Mouse (Mus musculus) liver, embryonic 14.5 days (tissue): ENCODE measurements around the gene Tube1. TPM values are rescaled to one million over a fixed set of nuclear protein-coding genes. Genes with fewer than 3 reads are reported as not detected.

Source experiments
- ATAC-seq: fragments of 200-750 bp; cut with Nextera tagmentation; 2 replicates; pipeline ENCODE4 v1.8.0; 2017; ENCODE audit warnings: moderate number of reproducible peaks, mild to moderate bottlenecking, moderate library complexity; ENCODE audit not compliant: insufficient read depth
- DNase-seq, 3 experiments: peaks; one replicate each; pipeline ENCODE4 v3.0.0-alpha.2; 2012 to 2013; ENCODE audit warnings: low read depth in 3 of 3, low spot score in 3 of 3
- H3K27ac ChIP-seq: fragments of 300-500 bp; sonication (generic); 2 replicates; pipeline ENCODE4 v1.5.1; 2014; ENCODE audit warnings: moderate library complexity, mild to moderate bottlenecking, control low read depth, inconsistent platforms
- H3K27me3 ChIP-seq: fragments of 300-500 bp; sonication (generic); 2 replicates; pipeline ENCODE4 v1.6.1; 2014; ENCODE audit warnings: mild to moderate bottlenecking, low read length, moderate library complexity; ENCODE audit not compliant: control insufficient read depth, insufficient read depth
- H3K36me3 ChIP-seq: fragments of 300-500 bp; sonication (generic); replicated peaks from 2 replicates; pipeline ENCODE4 v1.6.1; 2014; ENCODE audit warnings: low read depth; ENCODE audit not compliant: control insufficient read depth, insufficient read depth
- H3K4me1 ChIP-seq, 2 experiments: fragments of 200-500 bp in 1 of 2; fragments of 300-500 bp in 1 of 2; sonication (generic) in 1 of 2; replicated peaks; 2 replicates each; pipeline ENCODE4 v1.6.1; 2012 to 2014; ENCODE audit warnings: antibody characterized with exemption in 1 of 2, inconsistent platforms in 1 of 2, low read length in 1 of 2; ENCODE audit not compliant: control insufficient read depth in 2 of 2, insufficient read depth in 2 of 2
- H3K4me2 ChIP-seq: fragments of 300-500 bp; sonication (generic); 2 replicates; pipeline ENCODE4 v1.6.1; 2014; ENCODE audit warnings: low read depth, mild to moderate bottlenecking, control low read depth, moderate library complexity
- H3K4me3 ChIP-seq, 2 experiments: fragments of 200-500 bp in 1 of 2; fragments of 300-500 bp in 1 of 2; sonication (generic) in 1 of 2; 2 replicates each; pipeline ENCODE4 v1.5.1; 2012 to 2014; ENCODE audit warnings: low read depth in 2 of 2, low read length in 2 of 2, mild to moderate bottlenecking in 2 of 2, control low read depth in 1 of 2, inconsistent platforms in 1 of 2, moderate library complexity in 1 of 2; ENCODE audit not compliant: insufficient read depth in 1 of 2
- H3K9ac ChIP-seq: fragments of 300-500 bp; sonication (generic); replicated peaks from 2 replicates; pipeline ENCODE4 v1.6.1; 2014; ENCODE audit warnings: mild to moderate bottlenecking, control low read depth, moderate library complexity
- H3K9me3 ChIP-seq: fragments of 300-500 bp; sonication (generic); 2 replicates; pipeline ENCODE4 v1.6.1; 2016; ENCODE audit warnings: low read length, mixed read lengths; ENCODE audit not compliant: control insufficient read depth
- CTCF ChIP-seq: IDR thresholded peaks from 2 replicates; pipeline ENCODE4 v1.5.1; 2016; ENCODE audit warnings: antibody characterized with exemption, low read depth, control low read depth
- EP300 ChIP-seq: IDR thresholded peaks from 2 replicates; pipeline ENCODE4 v1.6.1; 2016; ENCODE audit warnings: antibody characterized with exemption, low read depth
- WGBS: fragments of 180-500 bp; shearing (Covaris S2); extraction: QIAGEN DNeasy Blood & Tissue Kit; methylation state at CpG from one replicate; pipeline ENCODE4 v1.1.7; 2014; ENCODE audit not compliant: insufficient replicate concordance; 5-methylcytosine and 5-hydroxymethylcytosine counted together
- polyA plus RNA-seq, 2 experiments: library from polyadenylated mRNA; depleted of rRNA in 1 of 2; stranded (reverse) in 1 of 2; unstranded in 1 of 2; fragments of >200 nt; fragmentation: Nextera tagmentation in 1 of 2; extraction: Ambion mirVana in 1 of 2; gene quantifications; 2 replicates each; pipeline versions ENCODE4 v1.2.1 to v1.2.3; 2012 to 2014

Tube1 gene
- polyA plus RNA-seq, 2 experiments, result 5.0 to 5.2 TPM

GRCm38 (mm10) chr10:39157321-39157720 lies 23.5 kb downstream of the Tube1 start:
- H3K9ac ChIP-seq, result no peak overlapping the region
- ATAC-seq, result no peak
- H3K4me1 ChIP-seq, result no peaks in the 10 kb centered on the region
- DNase-seq, result no peak
- no peaks in the 10 kb centered on the region for H3K9me3 ChIP-seq
- 41% methylated on average over 1 of the region's 1 CpGs for WGBS
- no peaks in the 10 kb centered on the region for H3K36me3 ChIP-seq
- TF ChIP-seq EP300 (no peak), CTCF (no peak)
- H3K4me2 ChIP-seq, result no peak overlapping the region
- H3K27ac ChIP-seq, result no peak overlapping the region
- no peak overlapping the region for H3K4me3 ChIP-seq
- H3K27me3 ChIP-seq, result no peaks in the 10 kb centered on the region

- Histone ChIP-seq H3K27me3 (no peaks in the 10 kb centered on the region), H3K27ac (no peak overlapping the region), H3K4me3 (no peak overlapping the region), H3K9me3 (no peaks in the 10 kb centered on the region), H3K9ac (no peak overlapping the region), H3K4me1 (no peaks in the 10 kb centered on the region), H3K4me2 (no peak overlapping the region), H3K36me3 (no peaks in the 10 kb centered on the region)
- peak; percentile 35; the same call in 1 of the 2 replicates for TF ChIP-seq CTCF
- TF ChIP-seq EP300, result no peak
- WGBS, result 52% methylated on average over 12 of the region's 12 CpGs
- no peak for ATAC-seq
- DNase-seq, result no peak
Observed at GRCm38 (mm10) chr10:39158306-39158705, 24.5 kb downstream of the Tube1 start.

- Histone ChIP-seq H3K9ac (no peak overlapping the region), H3K4me2 (no peak overlapping the region), H3K9me3 (no peaks in the 10 kb centered on the region), H3K4me3 (no peak overlapping the region), H3K4me1 (no peaks in the 10 kb centered on the region), H3K27me3 (no peaks in the 10 kb centered on the region; the same call in 1 of the 2 replicates), H3K36me3 (no peaks in the 10 kb centered on the region), H3K27ac (no peak overlapping the region)
- DNase-seq (no peak), ATAC-seq (no peak)
- whole genome bisulfite sequencing, result 65% methylated on average over 1 of the region's 1 CpGs
- no peak for TF ChIP-seq CTCF
- TF ChIP-seq EP300, result no peak
Observed at GRCm38 (mm10) chr10:39161406-39161805, 27.6 kb downstream of the Tube1 start.

GRCm38 (mm10) chr10:39162666-39163484 lies 29.1 kb downstream of the Tube1 start:
- H3K36me3 ChIP-seq, result no peaks in the 10 kb centered on the region
- no peak overlapping the region for H3K9ac ChIP-seq
- H3K27me3 ChIP-seq, result no peaks in the 10 kb centered on the region; the same call in 1 of the 2 replicates
- H3K4me3 ChIP-seq, result no peak overlapping the region
- ATAC-seq (no peak), DNase-seq (no peak)
- no peaks in the 10 kb centered on the region for H3K4me1 ChIP-seq
- H3K27ac ChIP-seq, result no peak overlapping the region
- 51% methylated on average over 18 of the region's 18 CpGs for WGBS
- peak overlapping the region; percentile 20; the same call in 1 of the 2 replicates for H3K4me2 ChIP-seq
- H3K9me3 ChIP-seq, result no peaks in the 10 kb centered on the region
- TF ChIP-seq EP300 (no peak), CTCF (0 out of 2 replicates have a peak, but pooled peaks have one; percentile 7)

GRCm38 (mm10) chr10:39163694-39164093 lies 29.9 kb downstream of the Tube1 start, which contains the start of gene Ccn6:
TSS of gene Ccn6 (minus strand) at chr10:39163794.
- H3K27ac ChIP-seq, result no peak within 1 kb of the TSS
- TF ChIP-seq CTCF, result no peak
- H3K4me2 ChIP-seq, result peak within 1 kb of the TSS; percentile 20; the same call in 1 of the 2 replicates
- DNase-seq (no peak), ATAC-seq (no peak)
- no peak within 1 kb of the TSS for H3K9ac ChIP-seq
- H3K4me1 ChIP-seq, result no peaks in the 10 kb centered on the region
- H3K27me3 ChIP-seq, result no peaks in the 10 kb centered on the region; the same call in 1 of the 2 replicates
- no peak within 1 kb of the TSS for H3K4me3 ChIP-seq
- H3K9me3 ChIP-seq, result no peaks in the 10 kb centered on the region
- H3K36me3 ChIP-seq, result no peaks in the 10 kb centered on the region
- 75% methylated on average over 10 of the region's 10 CpGs for WGBS
